Mouse (Mus musculus) CD4-positive helper T cell, adult 2 months (primary cell): Measurements from ENCODE around the gene Olfr229.
"Not testable (repeated sequence)": the region's sequence is repeated elsewhere in the genome, so short reads cannot be mapped to it uniquely, and the experiment has no call there.

Experiments
- DNase-seq: peaks from one replicate; pipeline ENCODE4 v3.0.0-alpha.2; 2012; ENCODE audit warnings: low read depth, missing footprints, low spot score

Gene Olfr229

GRCm38 (mm10) chr9:39907036-39907435, at the start of gene Olfr229:
Olfr229 (plus strand) TSS chr9:39907336.
- DNase-seq = no peak

- DNase-seq = no peak
These were observed 41.0 kb upstream of the Olfr229 start, which contains the start of gene Olfr972 for GRCm38 (mm10) chr9:39866122-39866521. Olfr972 (plus strand) TSS chr9:39866422.

- DNase-seq = not testable (repeated sequence)
These were observed 35.1 kb upstream of the Olfr229 start for GRCm38 (mm10) chr9:39871986-39872385.

- DNase-seq = not testable (repeated sequence)
These were observed 29.4 kb upstream of the Olfr229 start for GRCm38 (mm10) chr9:39877541-39878396.

GRCm38 (mm10) chr9:39905106-39905505, 2.0 kb upstream of the Olfr229 start:
- DNase-seq = no peak

GRCm38 (mm10) chr9:39909939-39910338, 2.8 kb downstream of the Olfr229 start:
- DNase-seq = no peak

- not testable (repeated sequence) for DNase-seq
These were observed 21.1 kb downstream of the Olfr229 start for GRCm38 (mm10) chr9:39927975-39928836.

- DNase-seq = not testable (repeated sequence)
These were observed 21.7 kb downstream of the Olfr229 start for GRCm38 (mm10) chr9:39928837-39929236.

GRCm38 (mm10) chr9:39937201-39937600, 30.1 kb downstream of the Olfr229 start, which contains the start of gene Olfr974:
Olfr974 (plus strand) TSS chr9:39937501.
- DNase-seq = no peak

GRCm38 (mm10) chr9:39951946-39952345, 44.8 kb downstream of the Olfr229 start, which contains the start of gene Olfr975:
Olfr975 (minus strand) TSS chr9:39952046.
- no peak for DNase-seq

GRCm38 (mm10) chr9:39961033-39961432, 53.9 kb downstream of the Olfr229 start, which contains the start of gene Olfr976:
Olfr976 (minus strand) TSS chr9:39961133.
- not testable (repeated sequence) for DNase-seq
